Mouse (Mus musculus) right cerebral cortex, postnatal 36 days (tissue): ENCODE measurements around the gene Oard1.

Experiments used
- DNase-seq, 2 experiments: peaks; one replicate each; pipeline ENCODE4 v3.0.0; 2022; ENCODE audit warnings: low spot score in 2 of 2, mixed read lengths in 1 of 2

Gene Oard1

GRCm38 (mm10) chr17:48409380-48410298, at the start of gene Oard1, which contains the start of gene Nfya:
TSS of gene Oard1 (plus strand) at chr17:48410014.
TSS of gene Nfya (minus strand) at chr17:48409906.
- peak; percentile 99 for DNase-seq

GRCm38 (mm10) chr17:48360462-48360861, 49.4 kb upstream of the Oard1 start:
- no peak for DNase-seq

DNA sequence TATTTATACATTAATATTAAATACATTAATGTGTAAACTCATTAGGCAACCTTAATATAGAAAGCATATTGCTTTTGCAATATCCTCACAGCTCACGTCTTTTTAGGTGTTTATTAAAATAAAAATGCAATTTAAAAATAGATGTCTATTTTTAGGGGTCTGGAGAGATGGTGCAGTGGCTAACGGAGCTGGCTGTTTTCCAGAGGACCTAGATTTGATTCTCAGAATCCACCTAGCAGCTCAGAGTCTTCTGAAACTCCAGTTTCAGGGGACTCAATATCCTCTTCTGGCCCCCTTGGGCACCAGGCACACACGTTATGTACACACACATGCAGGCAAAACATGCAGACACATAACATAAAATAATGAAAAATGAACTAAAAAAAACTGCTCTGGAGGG, 47.5 kb upstream of the Oard1 start:
- DNase-seq: no peak

DNA sequence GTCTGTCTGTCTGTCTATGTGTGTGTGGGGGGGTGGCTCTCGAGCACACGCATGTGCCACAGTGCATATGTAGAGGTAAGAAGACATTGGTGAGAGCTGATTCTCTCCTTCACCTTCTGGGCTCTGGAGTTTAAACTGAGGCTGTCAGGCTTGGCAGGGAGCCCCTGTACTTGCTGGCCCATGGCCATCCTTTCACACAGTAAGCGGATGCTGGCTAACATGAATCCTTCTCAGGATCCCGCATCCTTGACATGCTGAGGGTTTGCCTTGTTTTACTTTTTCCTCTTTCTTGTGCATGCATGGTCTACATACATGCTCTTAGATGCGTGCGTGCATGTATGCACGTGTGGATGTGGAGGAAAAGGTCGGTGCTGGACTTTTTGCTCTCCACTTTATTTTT, 46.8 kb upstream of the Oard1 start:
- no peak for DNase-seq

DNA sequence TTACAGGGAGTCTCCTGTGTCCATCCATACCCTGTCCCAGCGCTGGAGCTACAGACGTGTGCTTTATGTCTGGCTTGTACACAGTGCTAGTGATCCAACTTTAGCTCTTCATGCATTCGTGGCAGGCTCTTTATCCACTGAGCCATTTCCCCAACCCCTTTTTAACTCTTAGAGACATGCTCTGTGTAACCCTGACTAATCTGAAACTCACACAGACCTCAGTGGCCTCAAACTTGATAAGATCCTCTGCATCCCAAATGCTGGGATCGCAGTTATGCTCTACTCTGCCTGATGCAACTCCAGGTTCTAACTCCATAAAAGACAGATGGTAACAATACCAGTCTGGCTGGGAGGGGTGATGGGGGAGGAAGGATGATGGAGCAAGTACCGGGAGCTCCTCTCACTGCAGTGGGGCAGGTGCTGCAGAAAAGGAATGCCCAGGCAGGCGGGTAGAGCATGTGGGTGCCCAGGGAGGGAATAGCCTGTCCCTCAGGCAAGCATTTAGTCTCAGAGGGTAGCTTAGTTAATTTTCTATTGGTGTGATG, 46.3 kb upstream of the Oard1 start:
- no peak for DNase-seq

- DNase-seq: no peak
These were observed 44.2 kb upstream of the Oard1 start for GRCm38 (mm10) chr17:48365511-48366155.

DNA sequence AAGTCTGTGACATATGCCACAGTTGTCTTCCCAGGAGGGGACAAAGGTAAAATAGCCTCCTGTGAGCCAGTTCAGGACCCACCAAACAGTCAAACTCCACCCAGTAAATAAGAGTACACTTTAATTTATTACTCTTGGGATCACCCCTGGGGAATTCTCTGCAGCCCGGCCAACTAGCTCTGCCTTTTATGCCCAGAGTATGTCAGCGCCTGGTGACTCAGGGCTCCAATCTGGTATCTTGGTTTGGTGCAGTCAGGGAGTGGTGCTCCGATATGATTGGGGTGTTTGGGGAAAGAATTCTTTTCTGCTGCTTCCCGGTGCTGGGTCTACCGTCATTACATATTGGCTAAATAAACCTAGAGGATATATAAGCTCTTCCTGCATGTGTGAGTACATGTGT, 43.0 kb upstream of the Oard1 start:
- DNase-seq: no peak

DNA sequence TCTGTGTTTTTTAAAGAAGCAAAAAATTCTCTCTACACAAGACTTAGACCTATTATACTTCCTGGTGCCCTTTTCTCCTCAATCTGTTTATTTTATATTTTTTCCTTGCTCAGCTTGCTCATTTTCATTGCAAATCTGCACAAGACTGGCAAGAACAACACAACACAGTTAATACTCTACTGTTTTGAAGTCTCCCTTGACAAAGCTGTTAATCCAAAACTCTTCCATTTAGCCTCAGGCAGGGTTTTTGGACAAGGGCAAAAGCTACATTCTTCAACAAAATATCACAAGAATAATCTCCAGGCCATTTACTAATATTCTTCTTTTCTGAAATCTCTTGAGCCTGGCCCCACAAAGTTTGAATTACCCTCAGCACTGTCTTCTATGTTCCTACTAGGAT, 38.2 kb upstream of the Oard1 start:
- DNase-seq: no peak

DNA sequence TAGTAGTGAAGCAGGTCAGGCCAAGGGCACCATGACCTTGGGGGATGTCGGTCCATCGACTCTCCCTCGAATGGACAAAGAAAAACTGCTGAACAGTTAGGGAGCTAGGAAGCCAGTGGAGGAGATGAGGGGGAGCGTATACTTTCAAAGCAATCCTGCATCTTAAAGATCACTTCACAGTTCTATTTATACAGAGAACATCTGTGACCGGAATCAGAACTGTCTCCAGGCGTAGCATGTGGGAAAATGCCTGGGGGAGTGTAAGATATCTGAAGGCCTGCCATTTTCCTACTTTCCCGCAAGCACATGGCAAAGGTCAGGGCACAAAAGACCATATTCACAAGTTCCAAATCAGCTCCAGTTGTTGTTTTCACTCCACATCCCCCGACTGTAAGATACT, 36.8 kb upstream of the Oard1 start:
- DNase-seq: peak; percentile 22 to 53

DNA sequence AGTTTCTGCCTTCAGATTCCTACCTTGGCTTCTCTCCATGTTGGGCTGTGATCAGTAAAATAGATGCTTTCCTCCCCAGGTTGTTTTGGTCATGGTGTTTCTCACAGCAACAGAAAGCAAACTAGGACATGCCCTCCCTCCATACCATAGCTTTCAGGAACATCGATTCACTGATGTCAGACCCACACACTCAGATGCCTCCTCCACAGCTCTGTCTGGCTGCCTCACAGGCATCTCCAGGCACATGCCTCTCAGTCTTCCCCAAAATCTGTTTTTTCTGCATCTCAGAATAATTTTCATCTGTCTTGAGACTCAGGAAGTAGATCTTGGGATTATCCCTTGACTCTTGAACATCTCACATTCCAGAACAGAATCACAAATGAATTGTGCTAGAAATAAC, 33.7 kb upstream of the Oard1 start:
- DNase-seq: peak; percentile 43 to 46

DNA sequence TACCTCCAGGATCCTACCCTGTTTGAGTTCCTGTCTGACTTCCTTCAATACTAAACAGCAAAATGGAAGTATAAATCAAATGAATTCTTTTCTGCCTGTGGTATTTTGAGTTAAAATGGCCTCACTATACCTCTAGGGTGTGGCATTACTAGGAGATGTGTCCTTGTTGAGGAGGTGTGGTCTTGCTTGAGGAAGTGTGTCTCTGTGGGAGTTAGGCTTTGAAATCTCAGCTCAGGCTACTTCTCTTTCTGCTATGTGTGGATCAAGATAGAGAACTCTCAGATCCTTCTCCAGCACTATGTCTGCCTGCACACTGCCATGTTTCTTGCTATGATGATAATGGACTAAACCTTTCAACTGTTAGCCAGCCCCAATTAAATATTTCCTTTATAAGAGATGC, 30.8 kb upstream of the Oard1 start:
- no peak for DNase-seq

DNA sequence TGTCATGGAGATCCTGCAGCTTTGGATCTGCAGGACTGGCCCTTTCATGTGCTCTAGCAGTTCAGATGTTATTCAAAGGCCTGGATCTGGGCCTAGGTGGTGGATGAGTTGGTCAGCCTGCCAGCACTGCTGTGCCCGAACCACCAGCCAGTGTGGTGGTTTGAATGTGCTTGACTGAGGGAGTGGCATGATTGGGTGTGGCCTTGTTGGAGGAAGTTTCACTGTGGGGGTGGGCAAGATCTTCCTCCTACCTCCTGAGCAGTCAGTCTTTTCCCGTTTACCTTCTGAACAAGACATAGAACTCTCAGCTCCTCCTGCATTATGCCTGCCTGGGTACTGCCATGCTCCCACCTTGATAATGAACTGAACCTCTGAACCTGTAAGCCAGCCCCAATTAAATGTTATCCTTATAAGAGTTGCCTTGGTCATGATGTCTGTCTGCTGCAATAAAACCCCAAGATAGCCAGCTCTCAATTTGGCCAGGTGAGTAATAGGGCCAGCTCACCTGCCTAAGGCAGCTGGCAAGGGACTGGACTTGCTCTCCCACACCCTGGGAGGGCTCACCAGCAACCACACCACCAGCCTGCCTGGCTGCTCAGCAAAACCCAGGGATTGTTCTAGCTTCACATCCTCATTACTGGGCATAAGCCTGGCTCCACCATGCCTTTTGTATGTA, 23.9 kb upstream of the Oard1 start:
- DNase-seq: no peak

- no peak for DNase-seq
These were observed 21.1 kb upstream of the Oard1 start for GRCm38 (mm10) chr17:48388666-48389065.

GRCm38 (mm10) chr17:48389442-48389841, 20.4 kb upstream of the Oard1 start:
- no peak for DNase-seq

DNA sequence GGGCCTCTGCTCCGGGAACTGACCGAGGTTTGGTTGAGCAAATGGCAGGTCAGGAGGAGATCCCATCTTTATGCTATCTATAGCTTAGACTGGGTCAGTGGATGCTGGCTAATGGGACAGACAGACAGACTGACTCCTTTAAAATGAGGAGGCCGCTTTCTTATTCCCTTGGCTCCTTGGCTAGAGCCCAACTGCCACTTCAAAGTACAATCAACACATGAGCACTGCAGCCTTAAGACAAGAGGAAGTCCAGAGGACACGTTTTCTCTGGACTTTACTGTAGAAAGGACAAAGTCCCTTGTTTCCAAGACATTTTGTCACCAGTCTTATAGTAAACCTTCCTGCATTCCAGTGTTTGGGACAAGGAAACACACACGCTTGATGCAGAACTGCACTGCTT, 18.4 kb upstream of the Oard1 start:
- DNase-seq: no peak

DNA sequence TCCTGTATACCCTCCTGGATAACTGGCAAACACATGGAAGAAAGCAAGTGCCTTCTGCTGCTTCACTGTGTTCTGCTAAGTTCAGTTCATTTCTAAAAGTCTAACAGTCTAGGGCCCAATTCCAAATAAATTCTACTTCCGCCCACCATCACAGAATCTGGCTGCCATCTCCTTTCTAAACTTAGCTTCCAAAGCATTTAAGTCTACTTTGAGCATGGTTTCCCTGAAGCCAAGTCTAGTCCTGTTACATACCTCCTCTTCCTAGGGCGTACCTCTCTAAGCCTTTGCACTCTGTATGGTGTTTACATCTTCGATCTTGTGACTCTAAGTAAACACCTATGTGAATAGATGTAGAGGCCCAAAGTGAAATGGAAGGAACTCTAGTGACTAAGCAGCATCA, 17.2 kb upstream of the Oard1 start:
- peak; percentile 55 to 76 for DNase-seq

DNA sequence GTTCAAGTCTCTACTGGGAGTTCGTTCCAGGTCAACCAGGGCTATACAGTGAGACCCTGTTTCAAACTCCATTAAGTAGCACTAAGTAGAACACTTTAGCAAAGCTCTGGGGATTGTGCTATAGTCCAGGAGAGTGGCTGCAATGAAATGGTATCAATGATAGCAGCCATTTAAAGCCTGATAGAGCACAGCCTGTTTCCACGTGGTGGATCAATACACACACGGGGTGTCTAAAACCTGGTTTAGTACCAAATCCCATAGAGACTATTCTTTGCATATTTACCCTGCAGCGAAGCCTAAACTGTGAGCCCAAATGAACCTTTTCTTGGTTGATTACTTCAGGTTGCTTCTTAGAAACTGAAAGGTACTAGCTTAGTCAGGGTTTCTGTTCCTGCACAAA, 8.1 kb upstream of the Oard1 start:
- DNase-seq: no peak

GRCm38 (mm10) chr17:48402751-48403150, 7.1 kb upstream of the Oard1 start:
- no peak for DNase-seq

DNA sequence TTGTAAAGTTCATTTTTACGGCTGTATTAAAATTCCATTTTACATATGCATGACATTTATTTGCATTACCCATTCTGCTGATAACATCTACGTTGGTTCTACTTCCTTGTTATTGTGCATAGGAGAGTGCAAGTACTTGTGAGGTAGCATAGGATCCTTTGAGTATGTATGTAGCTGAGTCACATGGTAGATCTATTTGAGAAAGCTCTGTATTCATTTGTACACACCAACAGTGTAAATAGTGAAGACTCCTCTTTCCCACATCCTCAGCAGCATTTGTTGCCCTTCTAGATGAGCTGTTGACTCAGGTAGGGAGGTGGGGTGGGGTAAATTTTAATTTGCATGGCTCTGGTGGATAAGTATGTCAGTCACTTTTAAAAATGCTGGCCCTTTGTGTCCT, 6.0 kb upstream of the Oard1 start:
- DNase-seq: no peak

DNA sequence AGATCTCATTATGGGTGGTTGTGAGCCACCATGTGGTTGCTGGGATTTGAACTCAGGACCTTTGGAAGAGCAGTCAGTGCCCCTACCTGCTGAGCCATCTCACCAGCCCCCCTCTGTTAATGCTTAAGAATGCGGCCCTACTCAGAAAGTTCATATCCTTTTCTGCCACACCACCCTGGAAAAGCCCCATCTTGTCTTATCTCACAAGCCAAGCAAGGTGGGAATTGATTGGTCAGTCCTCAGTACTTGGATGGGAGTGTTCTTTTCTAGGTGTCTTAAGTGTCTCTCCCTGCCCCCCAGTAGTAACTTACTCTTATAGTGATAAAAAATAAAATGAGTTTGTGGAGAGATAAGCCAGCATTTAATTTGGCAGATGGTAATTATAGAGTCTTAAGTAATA, 5.1 kb upstream of the Oard1 start:
- no peak for DNase-seq

GRCm38 (mm10) chr17:48407154-48407553, 2.7 kb upstream of the Oard1 start:
- DNase-seq: no peak

GRCm38 (mm10) chr17:48407910-48408525, 1.8 kb upstream of the Oard1 start:
- peak in 1 of 2 experiments; percentile 29 for DNase-seq
